Mouse (Mus musculus) induced T-regulatory cell, adult 2 months (primary cell): ENCODE measurements around the gene Gdpgp1.
A peak's percentile ranks its signal among the peaks of the same experiment; 100 is the strongest.

Source experiments
- DNase-seq: peaks from one replicate; pipeline ENCODE4 v3.0.0-alpha.2; 2012; ENCODE audit warnings: low read depth

Gdpgp1 gene

GRCm38 (mm10) chr7:80232489-80233029 is at the start of gene Gdpgp1, which contains the start of gene Cib1:
Gene Gdpgp1 (plus strand): TSS chr7:80232865.
Gene Cib1 (minus strand): TSS chr7:80232813.
- peak; percentile 99 for DNase-seq

- DNase-seq, result peak; percentile 82
These were observed 49.2 kb upstream of the Gdpgp1 start for GRCm38 (mm10) chr7:80183466-80183865.

- no peak for DNase-seq
These were observed 48.7 kb upstream of the Gdpgp1 start for GRCm38 (mm10) chr7:80183969-80184368.

GRCm38 (mm10) chr7:80184551-80184950 is 48.1 kb upstream of the Gdpgp1 start:
- DNase-seq, result no peak

- no peak for DNase-seq
These were observed 47.7 kb upstream of the Gdpgp1 start for GRCm38 (mm10) chr7:80184968-80185367.

GRCm38 (mm10) chr7:80186021-80186420 is 46.6 kb upstream of the Gdpgp1 start:
- no peak for DNase-seq

- peak; percentile 80 for DNase-seq
These were observed 46.0 kb upstream of the Gdpgp1 start, which contains the start of gene Sema4b for GRCm38 (mm10) chr7:80186531-80187296. Gene Sema4b (plus strand): TSS chr7:80186841.

- DNase-seq, result no peak
These were observed 45.2 kb upstream of the Gdpgp1 start for GRCm38 (mm10) chr7:80187501-80187900.

GRCm38 (mm10) chr7:80188579-80189125 is 44.0 kb upstream of the Gdpgp1 start:
- no peak for DNase-seq

- DNase-seq, result no peak
These were observed 43.3 kb upstream of the Gdpgp1 start for GRCm38 (mm10) chr7:80189147-80189933.

GRCm38 (mm10) chr7:80191455-80191854 is 41.2 kb upstream of the Gdpgp1 start:
- peak; percentile 81 for DNase-seq

GRCm38 (mm10) chr7:80192226-80193061 is 40.2 kb upstream of the Gdpgp1 start:
- DNase-seq, result peak; percentile 92

GRCm38 (mm10) chr7:80193941-80194739 is 38.5 kb upstream of the Gdpgp1 start:
- DNase-seq, result no peak

- no peak for DNase-seq
These were observed 37.5 kb upstream of the Gdpgp1 start for GRCm38 (mm10) chr7:80195146-80195545.

- DNase-seq, result no peak
These were observed 36.9 kb upstream of the Gdpgp1 start for GRCm38 (mm10) chr7:80195576-80196263.

- DNase-seq, result peak; percentile 71
These were observed 35.3 kb upstream of the Gdpgp1 start for GRCm38 (mm10) chr7:80197371-80197770.

- DNase-seq, result peak; percentile 85
These were observed 34.5 kb upstream of the Gdpgp1 start for GRCm38 (mm10) chr7:80197941-80198778.

- no peak for DNase-seq
These were observed 33.8 kb upstream of the Gdpgp1 start for GRCm38 (mm10) chr7:80198863-80199262.

- no peak for DNase-seq
These were observed 33.4 kb upstream of the Gdpgp1 start for GRCm38 (mm10) chr7:80199286-80199685.
